Mouse (Mus musculus) liver, embryonic 14.5 days (tissue): ENCODE data around the gene Acaca. TPM values are rescaled to one million over a fixed set of nuclear protein-coding genes. Genes with fewer than 3 reads are reported as not detected.

Source experiments
- ATAC-seq: fragments of 200-750 bp; cut with Nextera tagmentation; 2 replicates; pipeline ENCODE4 v1.8.0; 2017; ENCODE audit warnings: moderate number of reproducible peaks, mild to moderate bottlenecking, moderate library complexity; ENCODE audit not compliant: insufficient read depth
- DNase-seq, 3 experiments: peaks; one replicate each; pipeline ENCODE4 v3.0.0-alpha.2; 2012 to 2013; ENCODE audit warnings: low read depth in 3 of 3, low spot score in 3 of 3
- H3K27ac ChIP-seq: fragments of 300-500 bp; sonication (generic); 2 replicates; pipeline ENCODE4 v1.5.1; 2014; ENCODE audit warnings: moderate library complexity, mild to moderate bottlenecking, control low read depth, inconsistent platforms
- H3K27me3 ChIP-seq: fragments of 300-500 bp; sonication (generic); 2 replicates; pipeline ENCODE4 v1.6.1; 2014; ENCODE audit warnings: mild to moderate bottlenecking, low read length, moderate library complexity; ENCODE audit not compliant: control insufficient read depth, insufficient read depth
- H3K36me3 ChIP-seq: fragments of 300-500 bp; sonication (generic); replicated peaks from 2 replicates; pipeline ENCODE4 v1.6.1; 2014; ENCODE audit warnings: low read depth; ENCODE audit not compliant: control insufficient read depth, insufficient read depth
- H3K4me1 ChIP-seq, 2 experiments: fragments of 200-500 bp in 1 of 2; fragments of 300-500 bp in 1 of 2; sonication (generic) in 1 of 2; replicated peaks; 2 replicates each; pipeline ENCODE4 v1.6.1; 2012 to 2014; ENCODE audit warnings: antibody characterized with exemption in 1 of 2, inconsistent platforms in 1 of 2, low read length in 1 of 2; ENCODE audit not compliant: control insufficient read depth in 2 of 2, insufficient read depth in 2 of 2
- H3K4me2 ChIP-seq: fragments of 300-500 bp; sonication (generic); 2 replicates; pipeline ENCODE4 v1.6.1; 2014; ENCODE audit warnings: low read depth, mild to moderate bottlenecking, control low read depth, moderate library complexity
- H3K4me3 ChIP-seq, 2 experiments: fragments of 200-500 bp in 1 of 2; fragments of 300-500 bp in 1 of 2; sonication (generic) in 1 of 2; 2 replicates each; pipeline ENCODE4 v1.5.1; 2012 to 2014; ENCODE audit warnings: low read depth in 2 of 2, low read length in 2 of 2, mild to moderate bottlenecking in 2 of 2, control low read depth in 1 of 2, inconsistent platforms in 1 of 2, moderate library complexity in 1 of 2; ENCODE audit not compliant: insufficient read depth in 1 of 2
- H3K9ac ChIP-seq: fragments of 300-500 bp; sonication (generic); replicated peaks from 2 replicates; pipeline ENCODE4 v1.6.1; 2014; ENCODE audit warnings: mild to moderate bottlenecking, control low read depth, moderate library complexity
- H3K9me3 ChIP-seq: fragments of 300-500 bp; sonication (generic); 2 replicates; pipeline ENCODE4 v1.6.1; 2016; ENCODE audit warnings: low read length, mixed read lengths; ENCODE audit not compliant: control insufficient read depth
- CTCF ChIP-seq: IDR thresholded peaks from 2 replicates; pipeline ENCODE4 v1.5.1; 2016; ENCODE audit warnings: antibody characterized with exemption, low read depth, control low read depth
- EP300 ChIP-seq: IDR thresholded peaks from 2 replicates; pipeline ENCODE4 v1.6.1; 2016; ENCODE audit warnings: antibody characterized with exemption, low read depth
- WGBS: fragments of 180-500 bp; shearing (Covaris S2); extraction: QIAGEN DNeasy Blood & Tissue Kit; methylation state at CpG from one replicate; pipeline ENCODE4 v1.1.7; 2014; ENCODE audit not compliant: insufficient replicate concordance; 5-methylcytosine and 5-hydroxymethylcytosine counted together
- polyA plus RNA-seq, 2 experiments: library from polyadenylated mRNA; depleted of rRNA in 1 of 2; stranded (reverse) in 1 of 2; unstranded in 1 of 2; fragments of >200 nt; fragmentation: Nextera tagmentation in 1 of 2; extraction: Ambion mirVana in 1 of 2; gene quantifications; 2 replicates each; pipeline versions ENCODE4 v1.2.1 to v1.2.3; 2012 to 2014

The Acaca gene
- polyA plus RNA-seq, 2 experiments, result 4.7 to 6.6 TPM

DNA sequence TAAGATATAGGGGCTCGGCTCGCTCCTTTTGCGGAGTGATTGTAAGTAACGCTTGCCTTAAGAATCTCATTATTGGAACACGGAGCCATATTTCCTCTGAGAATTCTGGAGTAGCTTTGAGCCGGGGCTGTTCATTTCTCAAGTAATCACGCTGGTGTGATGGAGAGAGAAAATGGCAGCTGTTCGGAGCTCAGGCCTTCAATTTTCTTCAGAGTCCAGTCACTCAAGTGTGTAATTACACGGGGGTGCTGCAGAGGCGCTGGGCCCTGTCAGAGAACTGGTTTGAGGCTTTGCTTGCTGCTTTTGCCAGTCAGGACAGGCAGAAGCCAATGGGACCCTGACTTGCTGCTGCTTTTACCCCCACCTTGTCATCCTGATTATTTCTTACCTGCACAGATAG lies 142.5 kb downstream of the Acaca start:
- no peak for DNase-seq
- H3K36me3 ChIP-seq, result no peaks in the 10 kb centered on the region; the same call in none of the 2 replicates
- 78% methylated on average over 10 of the region's 10 CpGs for WGBS

DNA sequence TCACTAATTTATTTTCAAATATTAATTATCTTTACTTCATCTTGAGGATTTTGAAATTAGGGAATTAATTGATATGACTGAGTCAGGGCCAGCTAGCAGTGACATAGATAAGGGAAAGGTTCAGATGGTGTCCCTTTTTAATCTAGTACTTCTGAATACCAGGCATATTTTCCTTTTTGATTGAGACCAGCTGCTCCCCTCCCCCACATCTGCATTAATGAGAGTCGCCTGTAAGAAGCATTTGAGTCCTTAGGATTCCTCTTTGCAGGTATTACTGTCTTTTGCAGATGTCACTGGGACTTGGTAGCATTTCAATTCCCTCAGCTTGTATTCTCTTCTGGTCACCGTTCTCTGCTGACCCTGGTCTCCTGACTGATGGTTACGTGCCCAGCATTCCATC lies 143.1 kb downstream of the Acaca start:
- Histone ChIP-seq H3K4me1 (no peaks in the 10 kb centered on the region), H3K9ac (no peak overlapping the region), H3K27me3 (no peaks in the 10 kb centered on the region), H3K36me3 (no peaks in the 10 kb centered on the region; the same call in none of the 2 replicates), H3K27ac (no peak overlapping the region), H3K4me3 (no peak overlapping the region), H3K9me3 (no peaks in the 10 kb centered on the region), H3K4me2 (no peak overlapping the region)
- no peak for ATAC-seq
- TF ChIP-seq EP300 (no peak), CTCF (no peak)
- no peak for DNase-seq
- 81% methylated on average over 3 of the region's 3 CpGs for WGBS

More for the DNA sequence above, 142.5 kb downstream of the Acaca start:
- Histone ChIP-seq H3K9ac (no peak overlapping the region), H3K27me3 (no peaks in the 10 kb centered on the region), H3K27ac (no peak overlapping the region), H3K4me1 (no peaks in the 10 kb centered on the region), H3K9me3 (no peaks in the 10 kb centered on the region), H3K4me3 (no peak overlapping the region), H3K4me2 (no peak overlapping the region)
- no peak for ATAC-seq
- TF ChIP-seq EP300, result no peak
- TF ChIP-seq CTCF, result no peak

DNA sequence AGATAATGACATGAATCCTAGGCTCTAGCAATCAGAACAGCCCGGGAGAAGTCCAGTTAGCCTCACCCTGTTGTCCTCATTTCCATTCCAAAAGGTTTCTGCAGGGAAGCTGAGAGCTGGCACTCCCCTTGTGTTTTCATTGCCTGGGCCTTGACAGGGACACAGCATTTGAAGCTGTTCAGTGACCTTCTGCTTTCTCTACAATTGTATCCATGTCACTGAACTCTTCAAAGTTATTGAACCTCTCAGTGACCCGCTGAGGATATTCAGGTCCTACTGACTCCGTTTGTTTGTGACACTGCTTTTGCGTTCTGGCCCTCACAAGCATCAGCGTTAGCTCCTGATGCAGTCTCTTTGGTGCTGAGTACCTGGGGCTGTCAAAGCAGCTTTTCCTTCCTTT lies 147.5 kb downstream of the Acaca start:
- WGBS, result 78% methylated on average over 5 of the region's 5 CpGs
- no peak for ATAC-seq

DNA sequence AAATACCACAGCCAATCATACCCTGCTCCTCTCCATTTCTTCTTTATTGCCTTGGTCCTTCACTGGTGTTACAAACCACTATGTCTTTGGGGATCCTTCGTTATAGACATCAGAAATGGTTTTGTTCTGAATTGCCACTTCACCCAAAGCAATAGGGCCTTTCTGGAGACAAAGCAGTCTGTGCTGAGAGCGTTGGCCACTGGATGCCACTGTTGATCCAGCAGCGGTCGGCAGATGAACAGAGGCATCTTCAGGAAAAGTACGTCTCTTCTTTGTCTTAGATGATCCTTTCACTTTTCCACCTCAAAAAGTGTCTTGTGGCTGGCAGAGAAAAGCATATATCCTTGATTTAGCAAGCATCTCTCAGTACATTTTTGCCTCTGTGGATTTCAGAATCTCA lies 151.8 kb downstream of the Acaca start:
- ATAC-seq, result no peak
- H3K36me3 ChIP-seq, result no peaks in the 10 kb centered on the region; the same call in none of the 2 replicates
- no peak for DNase-seq
- H3K4me1 ChIP-seq, result no peaks in the 10 kb centered on the region
- no peaks in the 10 kb centered on the region for H3K9me3 ChIP-seq
- TF ChIP-seq CTCF (no peak), EP300 (no peak)
- H3K4me2 ChIP-seq, result no peak overlapping the region
- no peak overlapping the region for H3K4me3 ChIP-seq
- no peak overlapping the region for H3K9ac ChIP-seq
- WGBS, result 80% methylated on average over 5 of the region's 5 CpGs
- H3K27ac ChIP-seq, result no peak overlapping the region
- H3K27me3 ChIP-seq, result no peaks in the 10 kb centered on the region

More for the DNA sequence above, 147.5 kb downstream of the Acaca start:
- Histone ChIP-seq H3K4me3 (no peak overlapping the region), H3K4me2 (no peak overlapping the region), H3K27ac (no peak overlapping the region), H3K4me1 (no peaks in the 10 kb centered on the region), H3K9ac (no peak overlapping the region), H3K27me3 (no peaks in the 10 kb centered on the region), H3K9me3 (no peaks in the 10 kb centered on the region), H3K36me3 (no peaks in the 10 kb centered on the region; the same call in none of the 2 replicates)
- DNase-seq, result no peak
- TF ChIP-seq EP300 (no peak), CTCF (no peak)

DNA sequence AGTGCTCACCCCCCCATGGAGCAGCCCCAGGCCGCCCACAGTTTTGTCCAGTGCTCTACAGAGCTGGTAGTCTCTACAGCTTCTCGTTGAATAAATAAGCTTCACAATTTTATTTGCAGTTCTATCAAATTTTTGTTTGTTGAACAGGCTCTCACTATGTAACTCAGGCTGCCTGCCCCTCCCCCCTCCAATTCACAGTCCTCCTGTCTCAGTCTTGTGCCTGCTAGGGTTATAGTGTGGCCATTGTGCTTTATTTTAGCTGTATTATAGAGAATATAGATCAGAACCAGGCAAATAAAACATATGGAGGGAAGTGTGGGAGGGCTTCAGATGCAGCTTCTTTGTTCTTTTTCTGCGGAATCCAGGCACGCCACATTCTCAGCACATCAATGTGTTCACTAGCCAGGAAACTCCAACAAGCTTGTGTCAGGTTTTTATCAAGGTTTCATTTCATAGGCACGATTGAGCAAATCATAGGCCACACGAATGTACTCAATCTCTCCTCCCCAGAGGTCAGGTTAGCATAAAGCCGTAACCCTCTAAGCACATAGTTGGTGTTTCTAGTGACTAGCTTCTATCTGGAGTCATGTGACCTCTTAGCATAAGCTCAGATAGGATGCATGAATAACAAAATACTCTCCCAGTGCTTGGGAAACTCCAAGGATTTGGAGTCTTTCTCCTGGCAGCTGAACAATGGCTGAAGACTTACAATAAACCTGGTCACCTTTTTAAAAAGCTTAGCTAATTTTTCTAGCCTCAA lies 153.7 kb downstream of the Acaca start:
- Histone ChIP-seq H3K36me3 (no peaks in the 10 kb centered on the region; the same call in 1 of the 2 replicates), H3K27ac (no peak overlapping the region), H3K9me3 (no peaks in the 10 kb centered on the region), H3K4me3 (no peak overlapping the region), H3K27me3 (no peaks in the 10 kb centered on the region), H3K4me2 (no peak overlapping the region), H3K4me1 (no peaks in the 10 kb centered on the region), H3K9ac (no peak overlapping the region)
- 78% methylated on average over 7 of the region's 7 CpGs for WGBS
- ATAC-seq, result no peak
- no peak for DNase-seq
- TF ChIP-seq CTCF, result no peak
- no peak for TF ChIP-seq EP300
